Mouse (Mus musculus) subcutaneous adipose tissue, adult 2 months (tissue): ENCODE data around the gene Pth1r. TPM values are rescaled to one million over a fixed set of nuclear protein-coding genes. Genes with fewer than 3 reads are reported as not detected.

ENCODE experiments used
- polyA plus RNA-seq: library from polyadenylated mRNA; depleted of rRNA; stranded (reverse); fragments of >200 nt; gene quantifications from 2 replicates; pipeline ENCODE4 v1.2.3, GENCODE M21; 2012; ENCODE audit warnings: low replicate concordance; rRNA removed

The Pth1r gene
- polyA plus RNA-seq, result 100 and 195 TPM in 2 replicates

DNA sequence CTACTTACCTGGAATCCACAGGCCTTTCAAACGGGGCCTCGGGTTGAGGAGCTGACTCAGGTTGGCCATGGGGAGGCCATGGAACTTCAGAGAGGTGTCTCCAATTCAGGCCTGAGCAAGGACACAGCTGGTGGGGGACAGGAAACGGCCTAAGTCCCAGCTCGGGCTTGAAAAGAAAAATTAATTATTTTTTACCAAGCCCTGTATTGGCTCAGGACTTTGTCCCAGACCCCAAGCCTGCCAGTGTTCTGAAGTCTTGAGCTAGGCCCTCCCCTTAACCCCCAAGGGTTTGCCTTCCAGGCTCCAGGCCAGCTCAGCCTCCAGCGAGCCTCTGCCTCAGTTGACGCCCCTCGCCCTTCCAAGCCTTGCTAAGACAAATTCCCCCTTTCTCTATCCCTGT, at the start of gene Pth1r:
Pth1r (minus strand) TSS at position 185 of the 400 bp plus-strand sequence.

GRCm38 (mm10) chr9:110741711-110742294, 5.1 kb downstream of the Pth1r start, which contains the start of gene Myl3:
TSS of gene Myl3 (plus strand) at chr9:110741861.

Other genes with a start within 250 kb of the Pth1r start
- gene Setd2, start 214.5 kb downstream of the Pth1r start, polyA plus RNA-seq, result 36.3 and 56.5 TPM in 2 replicates
- gene Nradd, start 122.7 kb downstream of the Pth1r start, polyA plus RNA-seq, result 12.8 and 38.1 TPM in 2 replicates
- 27.7 and 35.7 TPM in 2 replicates for gene Nbeal2, start 93.0 kb downstream of the Pth1r start, polyA plus RNA-seq
- gene Ccdc12, start 90.6 kb downstream of the Pth1r start, polyA plus RNA-seq, result 72.6 and 80.9 TPM in 2 replicates
- gene Myl3, start 5.3 kb downstream of the Pth1r start, polyA plus RNA-seq, result 0.70 and 1.2 TPM in 2 replicates
- not detected in 2 replicates for gene Prss42, start 51.0 kb upstream of the Pth1r start, polyA plus RNA-seq
- not detected in 2 replicates for gene Prss44, start 66.8 kb upstream of the Pth1r start, polyA plus RNA-seq
- gene Prss43, start 79.5 kb upstream of the Pth1r start, polyA plus RNA-seq, result not detected in 2 replicates
- gene Prss45, start 87.4 kb upstream of the Pth1r start, polyA plus RNA-seq, result 0.10 TPM in 1 of 2 replicates, not detected in the other
- not detected in 2 replicates for gene Prss46, start 97.4 kb upstream of the Pth1r start, polyA plus RNA-seq
- not detected in 2 replicates for gene Prss50, start 110.8 kb upstream of the Pth1r start, polyA plus RNA-seq
- gene Als2cl, start 132.7 kb upstream of the Pth1r start, polyA plus RNA-seq, result 52.9 TPM in 2 replicates
- 2.2 and 3.2 TPM in 2 replicates for gene Tmie, start 133.0 kb upstream of the Pth1r start, polyA plus RNA-seq
- gene Fam240a, start 169.7 kb upstream of the Pth1r start, polyA plus RNA-seq, result not detected in 2 replicates
- not detected in 2 replicates for gene Tdgf1, start 199.0 kb upstream of the Pth1r start, polyA plus RNA-seq
- gene Lrrc2, start 204.4 kb upstream of the Pth1r start, polyA plus RNA-seq, result not detected in 2 replicates
- 6.2 and 23.4 TPM in 2 replicates for gene Rtp3, start 243.4 kb upstream of the Pth1r start, polyA plus RNA-seq